Mouse (Mus musculus): ENCODE measurements around the gene Vars2.

Gene Vars2

DNA sequence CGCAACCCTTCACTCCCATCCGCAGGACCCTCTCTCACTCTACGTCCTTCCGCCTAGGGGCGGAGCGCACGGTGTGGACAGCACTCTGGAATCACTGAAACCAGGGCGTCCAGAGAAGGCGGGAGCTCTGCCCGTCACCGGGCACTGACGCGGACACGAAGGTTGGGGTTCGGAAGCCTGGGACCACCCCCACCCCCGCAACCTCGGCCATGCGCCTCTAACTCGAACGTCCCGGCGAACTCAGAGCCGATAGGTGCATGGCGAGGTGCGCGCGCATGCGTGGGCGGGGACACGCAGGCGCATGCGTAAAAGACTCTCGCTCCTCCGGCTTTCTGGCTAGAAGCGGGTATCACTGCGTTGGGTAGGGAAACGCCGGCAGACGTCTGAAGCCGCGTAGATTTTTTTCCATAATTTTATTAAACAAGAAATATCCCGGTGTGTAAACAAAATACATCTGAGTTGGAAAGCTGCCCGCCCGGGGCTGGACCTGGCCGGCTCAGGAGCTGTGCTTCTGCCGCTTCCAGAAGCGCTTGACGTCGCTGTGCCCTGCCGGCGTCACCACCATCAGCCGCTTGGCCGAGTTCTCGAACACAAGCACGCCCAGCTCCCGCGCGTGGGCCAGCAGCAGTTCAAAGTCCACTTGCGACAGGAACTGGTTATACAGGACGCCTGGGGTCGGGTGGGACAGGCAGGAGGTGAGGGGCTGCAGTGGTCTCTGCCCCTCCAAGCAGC lies at the start of gene Vars2:
Gene Vars2 (minus strand): TSS at position 259 of the 732 bp plus-strand sequence.
- in situ Hi-C loops (cut with MboI; ENCODE audit: low sequenced_read_pairs), result no loop called here

DNA sequence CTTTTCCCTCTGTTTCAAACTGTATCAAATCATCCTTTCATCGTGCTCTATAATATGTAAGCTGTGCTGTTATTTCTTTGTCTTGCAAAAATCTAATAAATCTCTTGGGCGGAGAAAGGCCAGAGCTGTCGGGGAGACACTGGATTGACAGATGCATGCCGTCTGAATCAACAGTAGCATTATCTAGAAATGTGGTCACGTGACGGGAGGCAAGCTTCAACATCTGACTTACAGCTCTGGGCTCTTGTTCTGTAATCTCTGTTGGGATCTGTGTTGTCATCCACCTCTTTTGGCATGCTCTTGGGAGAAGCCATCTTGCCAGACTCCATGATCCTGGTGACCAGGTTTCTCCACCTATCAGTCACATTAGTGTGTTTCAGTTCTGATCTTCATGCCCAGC lies 49.7 kb upstream of the Vars2 start:
- in situ Hi-C loops (cut with MboI; ENCODE audit: low sequenced_read_pairs), result no loop called here

DNA sequence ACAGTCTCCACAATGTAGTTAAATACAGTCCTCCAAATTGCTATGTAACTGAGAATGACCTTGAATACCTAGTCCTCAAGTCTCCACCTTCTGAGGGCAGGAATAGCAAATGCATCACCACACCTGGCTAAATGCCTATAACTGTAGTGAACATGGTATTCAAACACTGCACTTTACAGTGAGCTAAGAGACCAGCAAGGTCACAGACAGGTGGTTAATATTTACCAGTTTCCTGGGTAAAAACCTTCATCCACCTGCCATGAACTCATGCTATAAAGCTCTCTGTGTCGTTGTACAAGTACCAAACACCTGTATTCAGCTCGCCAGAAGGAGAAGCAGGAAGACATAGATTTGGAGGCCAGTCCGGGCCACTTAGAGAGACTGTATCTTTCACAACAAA lies 48.7 kb upstream of the Vars2 start:
- in situ Hi-C loops (cut with MboI; ENCODE audit: low sequenced_read_pairs), result no loop called here

DNA sequence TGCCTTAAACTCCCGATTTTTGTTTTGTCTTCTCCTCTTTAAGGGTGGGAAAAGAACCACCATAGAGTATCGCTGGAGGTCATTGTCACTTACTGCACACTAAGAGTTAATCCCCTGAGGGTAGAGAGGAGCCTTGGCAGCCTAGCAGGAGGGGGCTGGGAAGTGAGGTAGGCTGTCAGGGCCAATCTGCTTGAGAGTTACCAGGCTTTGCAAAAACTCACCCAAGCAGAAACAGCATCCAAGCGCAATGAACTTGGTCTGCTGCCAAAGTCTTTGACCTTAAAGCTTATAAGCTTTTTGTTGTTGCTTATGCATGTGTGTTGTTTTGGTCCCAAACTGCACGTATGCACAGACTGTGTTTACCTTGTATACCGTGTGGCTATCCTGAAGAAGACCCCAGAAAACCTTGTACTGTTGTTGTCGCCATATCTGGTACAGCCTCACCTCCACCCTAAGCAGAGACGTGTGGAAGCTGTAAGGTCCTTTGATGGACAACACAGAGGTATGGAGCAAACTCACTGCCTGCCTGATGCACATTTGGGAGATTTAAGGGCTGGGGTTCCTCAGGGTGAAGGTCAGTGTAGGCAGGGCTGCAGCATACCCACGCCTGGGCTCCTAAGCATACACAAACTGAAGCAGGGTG lies 43.4 kb upstream of the Vars2 start:
- in situ Hi-C loops (cut with MboI; ENCODE audit: low sequenced_read_pairs), result no loop called here

- in situ Hi-C loops (cut with MboI; ENCODE audit: low sequenced_read_pairs), result no loop called here
These were observed 41.2 kb upstream of the Vars2 start for GRCm38 (mm10) chr17:35708611-35709010.

DNA sequence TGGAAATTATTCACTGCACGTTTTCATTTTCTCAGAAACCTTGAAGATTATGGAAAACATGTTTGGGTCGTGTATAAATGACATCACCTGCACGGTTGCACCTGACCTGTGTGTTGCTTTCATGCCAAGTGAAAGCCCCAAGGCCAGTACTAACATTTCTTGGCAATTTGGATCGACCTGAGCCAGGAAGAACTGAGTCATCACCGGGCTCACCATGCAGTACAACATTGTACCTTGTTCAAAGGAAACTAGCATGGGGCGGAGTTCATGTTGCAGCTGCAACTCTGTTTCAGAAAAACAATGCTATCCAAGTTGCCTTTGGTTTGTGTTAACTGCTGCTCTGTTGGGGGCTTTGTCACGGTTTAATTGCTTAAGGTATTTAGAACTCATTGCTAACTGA lies 40.5 kb upstream of the Vars2 start:
- in situ Hi-C loops (cut with MboI; ENCODE audit: low sequenced_read_pairs), result no loop called here

- in situ Hi-C loops (cut with MboI; ENCODE audit: low sequenced_read_pairs), result no loop called here
These were observed 38.4 kb upstream of the Vars2 start for GRCm38 (mm10) chr17:35705836-35706235.

DNA sequence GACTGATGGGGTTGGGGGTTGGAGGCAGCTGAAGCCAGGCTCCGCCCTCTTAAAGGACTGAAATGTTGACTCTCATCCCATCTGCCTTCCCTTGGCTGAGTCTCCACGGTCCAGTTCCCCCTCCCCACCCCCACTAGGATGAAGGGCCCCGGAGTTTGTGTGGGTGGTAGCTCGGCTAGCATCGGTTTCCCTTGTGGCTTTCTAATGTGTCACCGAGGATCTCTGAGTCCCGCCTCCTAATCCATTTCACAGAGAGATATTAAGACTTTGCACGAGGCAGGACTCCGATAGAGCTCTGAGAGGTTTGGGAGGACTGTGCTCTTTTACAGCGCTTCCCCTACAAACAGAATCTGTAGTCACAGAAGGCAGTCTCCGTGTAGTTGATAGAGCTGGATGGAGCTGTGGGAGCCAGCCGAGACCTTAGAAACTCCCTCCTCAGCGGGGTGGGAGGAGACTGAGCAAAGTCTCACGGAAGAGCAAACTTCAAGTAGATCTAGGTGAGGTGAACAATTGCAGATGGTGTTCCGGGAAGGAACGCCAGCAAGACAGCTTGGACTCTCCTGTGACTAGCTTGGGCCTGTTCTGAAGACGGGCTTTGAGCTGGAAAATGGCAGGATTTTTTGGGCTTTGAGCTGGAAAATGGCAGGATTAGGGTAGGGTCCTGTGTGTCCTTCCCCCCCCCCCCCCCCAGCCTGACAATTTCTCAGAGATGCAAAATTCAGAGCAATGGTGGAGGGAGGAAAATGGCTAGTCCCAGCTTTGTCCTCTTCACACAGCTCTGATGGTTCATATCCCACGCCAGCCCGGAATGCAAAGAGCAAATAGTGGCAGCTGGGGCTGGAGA lies 37.5 kb upstream of the Vars2 start, which contains the start of gene Ddr1:
Gene Ddr1 (minus strand): TSS at position 1 of the 844 bp plus-strand sequence.
- in situ Hi-C loops (cut with MboI; ENCODE audit: low sequenced_read_pairs), result no loop called here

DNA sequence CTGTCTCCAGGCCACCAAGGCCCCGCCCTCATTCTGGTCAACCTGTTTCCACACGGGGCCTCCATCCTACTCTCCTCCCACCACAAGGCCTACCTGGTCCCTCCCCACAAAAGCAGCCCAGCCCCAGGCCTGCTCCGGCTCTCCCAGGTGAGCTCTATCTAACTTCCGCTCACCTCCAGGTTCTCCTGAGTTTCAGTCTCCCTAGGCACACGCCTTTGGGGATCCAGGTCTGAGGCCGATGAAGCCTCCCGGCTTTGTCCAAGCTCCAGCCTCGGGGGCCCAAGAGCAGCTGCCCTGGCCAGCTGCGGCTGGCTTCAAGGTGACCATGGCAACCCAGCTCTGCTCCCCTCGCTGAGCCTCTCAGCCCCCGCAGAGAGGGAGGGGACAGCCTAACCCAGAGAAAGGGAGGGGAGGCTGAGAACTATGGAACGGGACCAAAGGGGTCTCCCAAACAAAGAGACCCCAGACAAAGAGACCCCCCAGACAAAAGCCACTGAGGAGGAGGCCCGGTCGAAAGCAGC lies 36.4 kb upstream of the Vars2 start:
- in situ Hi-C loops (cut with MboI; ENCODE audit: low sequenced_read_pairs), result no loop called here

DNA sequence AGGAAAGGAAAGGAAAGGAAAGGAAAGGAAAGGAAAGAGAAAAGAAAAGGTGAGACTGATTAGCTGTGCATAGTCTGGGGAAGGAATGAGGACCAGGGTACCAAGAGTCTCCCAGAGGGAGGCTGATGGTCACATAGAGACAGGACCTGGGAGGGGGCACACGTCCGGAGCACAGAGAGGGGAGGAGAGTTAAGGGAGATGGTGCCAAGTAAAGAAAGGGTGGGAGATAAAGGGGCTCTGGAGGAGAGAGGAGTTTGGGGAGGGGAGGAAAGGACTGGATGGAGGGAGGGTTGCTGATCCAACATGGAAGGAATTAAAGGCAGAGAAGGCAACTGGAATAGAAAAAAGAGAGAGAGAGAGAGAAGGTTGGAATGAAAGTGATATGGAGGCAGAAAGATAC lies 35.7 kb upstream of the Vars2 start:
- in situ Hi-C loops (cut with MboI; ENCODE audit: low sequenced_read_pairs), result no loop called here

DNA sequence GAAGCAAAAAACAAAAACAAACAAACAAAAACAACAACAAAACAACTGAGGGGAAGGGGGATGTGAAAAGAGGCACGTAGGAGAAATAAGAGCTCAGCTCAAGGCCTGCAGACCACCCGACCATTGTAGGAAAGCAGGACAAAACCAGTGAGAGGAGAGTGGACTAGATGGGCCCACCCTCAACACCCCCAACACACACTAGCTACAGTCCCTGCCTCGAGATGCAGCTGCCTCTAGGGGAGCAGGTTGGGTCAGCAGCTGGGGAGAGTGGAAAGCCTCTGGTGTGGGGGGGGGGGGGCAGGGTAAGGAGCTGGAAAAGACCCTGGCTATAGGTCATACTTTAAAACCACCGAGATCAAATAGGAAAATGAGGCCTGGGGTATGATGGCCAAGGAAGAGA lies 35.2 kb upstream of the Vars2 start:
- in situ Hi-C loops (cut with MboI; ENCODE audit: low sequenced_read_pairs), result no loop called here

- in situ Hi-C loops (cut with MboI; ENCODE audit: low sequenced_read_pairs), result no loop called here
These were observed 34.6 kb upstream of the Vars2 start for GRCm38 (mm10) chr17:35701978-35702461.

DNA sequence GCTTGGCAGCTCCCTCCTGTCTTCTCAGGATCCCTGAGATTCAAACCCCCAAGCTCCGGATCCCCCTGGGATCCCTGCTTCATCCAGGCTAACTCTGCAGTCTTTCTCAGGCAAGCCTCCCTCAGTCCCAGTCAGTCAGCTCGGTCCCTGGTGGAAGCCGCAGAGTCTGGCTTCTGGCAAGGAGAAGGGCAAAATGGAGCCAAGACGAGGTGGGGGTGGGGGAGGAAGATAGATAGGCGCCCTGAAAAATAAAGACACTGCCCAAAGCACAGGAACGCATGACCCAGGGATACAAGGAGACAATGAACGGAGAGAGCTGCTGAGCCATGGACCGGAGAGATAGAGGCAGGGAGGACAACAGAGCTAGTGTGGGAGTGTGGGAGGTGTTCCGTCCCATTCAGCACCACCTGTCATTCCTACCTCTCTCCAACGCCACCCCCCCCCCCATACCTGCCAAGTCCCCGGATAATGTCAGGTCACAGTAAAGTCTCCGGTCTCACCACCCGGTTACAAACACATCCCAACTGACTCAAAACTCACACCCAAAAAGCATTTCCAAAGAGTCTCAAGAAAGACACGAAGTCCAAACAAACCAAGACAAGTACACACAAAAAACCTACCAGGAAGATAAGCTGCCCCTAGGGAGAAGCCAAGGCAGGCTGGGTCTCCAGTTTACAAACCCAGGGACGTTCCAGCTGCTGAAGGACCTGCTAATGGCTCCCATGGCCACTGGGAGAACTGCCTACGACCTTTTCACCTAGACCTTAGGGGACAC lies 34.0 kb upstream of the Vars2 start:
- in situ Hi-C loops (cut with MboI; ENCODE audit: low sequenced_read_pairs), result no loop called here

DNA sequence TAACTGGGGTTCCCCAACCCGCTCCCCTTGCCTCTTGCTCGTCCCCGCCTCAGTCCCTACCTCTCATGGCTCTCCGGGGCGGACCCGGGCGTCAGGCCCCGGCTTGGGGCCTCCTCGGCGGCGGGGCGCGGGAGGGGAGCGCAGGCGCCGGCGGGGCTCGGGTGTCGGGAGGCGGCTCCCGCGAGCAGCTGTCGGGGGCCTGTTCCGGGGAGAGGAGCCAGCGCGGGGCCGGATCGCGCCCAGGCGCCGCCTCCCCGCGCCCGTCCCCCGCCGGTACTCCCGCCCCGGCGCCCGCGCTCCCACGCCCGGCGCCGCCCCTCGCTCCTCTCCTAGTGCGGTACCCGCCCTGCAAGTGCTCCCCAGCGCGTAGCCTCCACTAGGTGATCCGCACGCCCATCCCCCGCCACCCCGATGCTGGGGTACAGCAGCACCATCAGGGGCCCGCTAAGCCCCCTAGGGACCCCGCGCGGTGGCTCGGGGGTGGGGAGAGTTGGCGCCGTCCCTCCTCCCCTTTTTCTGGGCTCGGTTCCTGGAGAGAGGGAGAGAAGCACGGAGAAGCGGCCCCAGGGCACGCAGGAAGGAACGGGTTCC lies 33.1 kb upstream of the Vars2 start:
- in situ Hi-C loops (cut with MboI; ENCODE audit: low sequenced_read_pairs), result no loop called here

DNA sequence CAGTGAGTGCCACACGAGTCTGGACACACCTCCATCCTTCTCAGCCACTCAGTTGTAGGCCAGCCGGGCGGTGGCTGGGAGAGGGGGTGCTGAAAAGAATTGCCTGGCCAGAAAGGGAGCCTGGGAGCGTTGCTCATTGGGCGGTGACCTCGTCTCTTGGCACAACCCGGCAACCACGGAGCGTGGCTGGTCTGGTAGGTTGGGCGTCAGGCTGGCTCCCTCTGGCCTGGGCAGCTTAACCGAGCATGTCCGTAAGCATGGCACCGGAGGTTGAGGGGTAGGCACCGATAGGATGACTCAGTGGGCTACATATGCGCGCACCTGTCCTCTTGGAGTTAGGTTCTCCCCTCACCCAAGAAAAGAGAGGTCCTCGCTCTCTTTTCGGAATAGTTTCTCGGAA lies 32.5 kb upstream of the Vars2 start:
- in situ Hi-C loops (cut with MboI; ENCODE audit: low sequenced_read_pairs), result no loop called here

- in situ Hi-C loops (cut with MboI; ENCODE audit: low sequenced_read_pairs), result no loop called here
These were observed 31.1 kb upstream of the Vars2 start for GRCm38 (mm10) chr17:35698501-35698883.

DNA sequence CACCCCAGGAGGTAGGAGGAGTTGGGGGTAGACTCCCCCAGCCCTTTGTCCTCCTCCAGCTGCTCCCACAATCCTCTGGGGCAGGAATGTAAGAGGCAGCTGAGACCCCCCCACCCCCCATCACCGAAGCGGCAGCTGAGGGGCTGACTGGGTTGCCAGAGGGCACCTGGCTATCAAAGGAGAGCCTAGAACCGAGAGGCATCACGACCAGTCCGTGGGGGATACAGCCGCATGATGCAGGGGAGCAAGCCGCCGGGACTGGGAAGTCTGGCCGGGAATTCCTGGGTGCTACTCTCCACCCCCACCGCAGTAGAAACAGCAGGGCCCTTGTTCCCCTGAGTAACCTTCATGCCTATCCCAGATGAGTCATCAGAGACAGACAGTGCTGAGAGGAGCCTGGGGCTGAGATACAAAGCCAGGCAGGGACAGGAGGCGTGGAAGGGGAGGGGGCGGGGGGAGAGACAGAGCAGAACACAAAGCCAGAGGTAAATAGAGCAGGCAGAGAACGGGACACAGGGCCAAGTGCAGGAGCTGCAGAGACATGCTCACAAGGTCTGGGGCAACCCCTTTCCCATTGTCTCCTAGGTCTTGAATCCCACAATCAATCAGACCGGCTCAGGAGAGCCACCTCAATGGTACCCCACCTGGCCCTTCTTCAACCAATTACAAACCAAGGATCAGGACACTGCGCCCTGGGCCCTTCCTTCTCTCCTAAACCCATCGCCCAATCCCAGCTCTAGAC lies 30.5 kb upstream of the Vars2 start:
- in situ Hi-C loops (cut with MboI; ENCODE audit: low sequenced_read_pairs), result no loop called here

DNA sequence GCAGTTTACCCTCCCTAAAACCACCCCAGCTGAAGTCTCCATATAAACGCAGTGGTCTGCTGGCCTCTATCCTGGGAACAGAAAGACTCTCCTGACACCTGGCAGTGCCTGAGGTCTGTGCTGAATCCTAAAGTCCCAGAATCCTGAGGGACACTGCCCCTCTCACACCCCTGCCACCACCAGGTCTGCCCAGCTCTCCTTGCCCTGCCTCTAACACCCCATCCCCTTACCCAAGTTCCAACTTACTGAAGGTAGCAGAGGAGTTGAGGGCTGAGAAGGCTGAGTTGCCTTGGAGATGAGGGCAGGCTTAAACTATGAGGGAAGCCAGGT lies 30.0 kb upstream of the Vars2 start:
- in situ Hi-C loops (cut with MboI; ENCODE audit: low sequenced_read_pairs), result no loop called here

DNA sequence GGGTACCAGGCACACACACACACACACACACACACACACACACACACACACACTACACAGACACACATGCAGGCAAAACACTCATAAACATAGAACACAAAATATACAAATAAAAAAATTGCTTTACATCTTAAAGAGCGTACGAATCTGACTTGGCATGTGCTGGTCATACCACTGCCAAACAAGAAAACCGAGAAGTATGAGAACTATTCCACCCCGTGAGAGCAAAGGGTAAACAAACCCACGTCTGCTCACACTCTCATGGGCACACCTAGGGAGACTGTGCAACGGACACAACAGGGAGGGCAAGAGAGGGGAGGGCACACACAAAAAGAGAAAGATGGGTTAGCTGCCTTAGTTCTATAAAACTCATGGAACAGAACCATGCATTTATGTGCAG lies 29.3 kb upstream of the Vars2 start:
- in situ Hi-C loops (cut with MboI; ENCODE audit: low sequenced_read_pairs), result no loop called here

GRCm38 (mm10) chr17:35695289-35695688 lies 27.9 kb upstream of the Vars2 start:
- in situ Hi-C loops (cut with MboI; ENCODE audit: low sequenced_read_pairs), result no loop called here
